Mouse (Mus musculus) E14TG2a.4 (cell line): Measurements from ENCODE around the gene Flad1.

Experiments used
- H3K27me3 ChIP-seq: 2 replicates; pipeline ENCODE4 v1.6.1; 2014; ENCODE audit warnings: low read length, control low read depth; ENCODE audit not compliant: insufficient read depth
- H3K36me3 ChIP-seq: 2 replicates; pipeline ENCODE4 v1.6.1; 2014; ENCODE audit warnings: low read length, control low read depth; ENCODE audit not compliant: insufficient read depth
- H3K4me1 ChIP-seq: replicated peaks from 2 replicates; pipeline ENCODE4 v1.6.1; 2014; ENCODE audit warnings: low read depth, low read length, control low read depth
- H3K4me3 ChIP-seq: replicated peaks from 2 replicates; pipeline ENCODE4 v1.5.1; 2014; ENCODE audit warnings: mild to moderate bottlenecking, low read length
- H3K9me3 ChIP-seq: 2 replicates; pipeline ENCODE4 v1.6.1; 2014; ENCODE audit warnings: low read length, control low read depth
- CTCF ChIP-seq: conservative IDR thresholded peaks from 2 replicates; pipeline ENCODE4 v1.5.1; 2014; ENCODE audit warnings: low read length
- NANOG ChIP-seq: IDR thresholded peaks from 2 replicates; pipeline ENCODE4 v1.6.1; 2014; ENCODE audit warnings: borderline replicate concordance, low read length, mixed read lengths
- POU5F1 ChIP-seq: IDR thresholded peaks from 2 replicates; pipeline ENCODE4 v1.6.1; 2014; ENCODE audit warnings: low read length, borderline replicate concordance

The Flad1 gene

DNA sequence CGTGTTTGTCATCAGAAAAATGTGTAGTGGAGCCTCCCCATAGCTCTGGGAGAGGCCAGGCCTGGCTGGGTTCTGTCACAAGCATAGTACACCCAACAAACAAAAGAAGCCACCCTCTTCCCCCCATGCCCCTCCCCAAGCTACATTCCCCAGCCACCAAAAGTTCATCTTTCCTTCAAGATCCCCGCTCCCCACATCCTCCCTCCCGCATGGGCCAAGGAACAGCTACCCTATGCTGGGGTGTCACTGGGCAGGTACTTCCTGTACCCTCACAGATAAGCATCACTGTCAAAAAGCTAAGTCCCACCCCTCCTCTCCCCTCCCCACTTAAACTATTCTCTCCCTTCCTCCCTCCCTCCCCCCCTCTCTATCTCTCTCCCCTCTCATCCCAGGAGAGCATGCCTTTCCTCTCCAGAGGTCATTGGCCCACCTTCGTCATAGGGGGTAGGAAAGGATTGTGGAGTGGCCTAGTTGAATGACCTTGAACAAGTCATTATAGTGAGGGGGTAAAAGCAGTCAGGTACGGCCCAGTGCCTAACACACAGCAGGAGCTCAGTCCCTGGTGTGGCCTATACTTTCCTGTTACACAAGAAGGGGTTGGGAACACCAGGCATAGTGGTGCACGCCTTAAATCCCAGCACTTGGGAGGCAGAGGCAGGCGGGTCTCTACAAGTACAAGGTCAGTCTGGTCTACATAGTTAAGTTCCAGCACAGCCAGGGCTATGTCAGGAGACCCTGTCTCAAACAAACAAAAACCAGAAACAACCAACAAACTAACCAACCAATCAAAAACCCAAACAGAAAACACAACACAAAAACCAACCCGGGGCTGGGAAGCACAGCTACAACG lies 29.4 kb downstream of the Flad1 start:
- TF ChIP-seq POU5F1: no peak
- TF ChIP-seq NANOG: peak; percentile 30; the same call in 1 of the 2 replicates
- H3K27me3 ChIP-seq: peaks cover 35% of the 10 kb centered on the region
- no peaks in the 10 kb centered on the region for H3K9me3 ChIP-seq
- peaks cover 13% of the 10 kb centered on the region for H3K36me3 ChIP-seq
- peak overlapping the region; percentile 78 for H3K4me3 ChIP-seq
- peaks cover 97% of the 10 kb centered on the region for H3K4me1 ChIP-seq

GRCm38 (mm10) chr3:89381233-89381632 lies 30.4 kb downstream of the Flad1 start:
- Histone ChIP-seq H3K4me3 (peak overlapping the region; percentile 78), H3K27me3 (peaks cover 32% of the 10 kb centered on the region), H3K36me3 (peaks cover 17% of the 10 kb centered on the region), H3K4me1 (peaks cover 97% of the 10 kb centered on the region), H3K9me3 (no peaks in the 10 kb centered on the region)
- no peak for TF ChIP-seq CTCF
- TF ChIP-seq NANOG: no peak
- TF ChIP-seq POU5F1: no peak

DNA sequence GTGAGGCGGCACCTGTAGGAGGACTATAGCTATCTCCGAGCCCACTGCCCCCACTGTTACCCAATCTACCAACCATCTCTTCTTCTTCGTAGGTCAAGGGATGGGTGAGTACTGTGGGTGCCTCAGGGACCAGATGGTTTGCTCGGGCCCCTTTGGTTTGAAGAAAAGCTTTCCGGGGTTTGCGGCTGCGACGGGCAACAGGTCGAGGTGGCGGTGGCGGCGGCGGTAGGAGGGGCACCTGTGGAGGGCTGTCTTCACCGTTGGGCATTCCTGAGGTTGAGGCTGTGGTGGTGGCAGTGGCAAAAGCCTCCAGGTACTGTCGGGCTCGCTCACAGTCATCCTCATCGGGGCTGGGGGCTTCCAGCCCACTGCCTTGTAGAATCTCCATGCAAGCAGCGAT lies 31.0 kb downstream of the Flad1 start:
- Histone ChIP-seq H3K9me3 (no peaks in the 10 kb centered on the region), H3K4me1 (peaks cover 94% of the 10 kb centered on the region), H3K36me3 (peaks cover 18% of the 10 kb centered on the region), H3K27me3 (peaks cover 28% of the 10 kb centered on the region), H3K4me3 (peak overlapping the region; percentile 78)
- no peak for TF ChIP-seq NANOG
- TF ChIP-seq POU5F1: no peak
- no peak for TF ChIP-seq CTCF

- H3K4me3 ChIP-seq: peak overlapping the region; percentile 78
- TF ChIP-seq NANOG: no peak
- no peak for TF ChIP-seq POU5F1
- no peak for TF ChIP-seq CTCF
- H3K27me3 ChIP-seq: peaks cover 24% of the 10 kb centered on the region
Observed at GRCm38 (mm10) chr3:89380291-89380690, 31.4 kb downstream of the Flad1 start.

GRCm38 (mm10) chr3:89379388-89380131 lies 32.1 kb downstream of the Flad1 start:
- TF ChIP-seq NANOG (no peak), POU5F1 (no peak), CTCF (no peak)
- Histone ChIP-seq H3K36me3 (peaks cover 18% of the 10 kb centered on the region), H3K4me3 (peak overlapping the region; percentile 78), H3K9me3 (no peaks in the 10 kb centered on the region), H3K27me3 (peaks cover 22% of the 10 kb centered on the region), H3K4me1 (peaks cover 90% of the 10 kb centered on the region)

More at GRCm38 (mm10) chr3:89380291-89380690, 31.4 kb downstream of the Flad1 start:
- Histone ChIP-seq H3K9me3 (no peaks in the 10 kb centered on the region), H3K4me1 (peaks cover 90% of the 10 kb centered on the region), H3K36me3 (peaks cover 18% of the 10 kb centered on the region)

GRCm38 (mm10) chr3:89378394-89379067 lies 33.1 kb downstream of the Flad1 start:
- Histone ChIP-seq H3K9me3 (no peaks in the 10 kb centered on the region), H3K4me1 (peaks cover 90% of the 10 kb centered on the region), H3K4me3 (peak overlapping the region; percentile 78), H3K36me3 (peaks cover 18% of the 10 kb centered on the region), H3K27me3 (peaks cover 22% of the 10 kb centered on the region)
- no peak for TF ChIP-seq NANOG
- TF ChIP-seq CTCF: peak; percentile 87

- TF ChIP-seq NANOG (no peak), CTCF (no peak), POU5F1 (no peak)
Observed at GRCm38 (mm10) chr3:89377831-89378230, 33.8 kb downstream of the Flad1 start.

More at GRCm38 (mm10) chr3:89377831-89378230, 33.8 kb downstream of the Flad1 start:
- Histone ChIP-seq H3K9me3 (no peaks in the 10 kb centered on the region), H3K36me3 (peaks cover 18% of the 10 kb centered on the region), H3K4me1 (peaks cover 90% of the 10 kb centered on the region), H3K27me3 (peaks cover 22% of the 10 kb centered on the region), H3K4me3 (peak overlapping the region; percentile 78)
